Mouse (Mus musculus): ENCODE data around the gene Shank3.

DNA sequence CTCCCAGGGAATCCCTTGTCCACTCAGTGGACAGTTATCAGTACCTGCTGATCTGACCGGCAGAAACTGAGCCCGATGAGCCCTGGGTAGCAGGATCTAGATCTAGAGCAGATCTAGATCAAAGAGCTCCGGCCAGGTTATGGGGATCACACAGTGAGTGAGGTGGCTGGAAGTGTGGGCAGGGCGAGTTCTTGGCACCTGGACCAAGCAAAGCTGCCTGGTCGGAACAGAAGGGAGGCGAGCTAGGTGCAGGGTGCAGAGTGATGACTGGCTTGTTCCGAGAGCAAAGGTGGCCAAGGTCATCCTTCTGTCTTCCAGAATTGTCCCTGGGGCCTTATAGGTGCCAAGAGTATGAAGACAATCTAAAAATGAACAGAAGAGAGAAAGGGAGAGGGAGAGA is 39.6 kb upstream of the Shank3 start:
- no peak for TF ChIP-seq CTCF (IDR thresholded peaks at IDR 0.05)
- TF ChIP-seq EP300 (IDR thresholded peaks at IDR 0.05) = no peak
